Mouse (Mus musculus) heart, embryonic 15.5 days (tissue): ENCODE data around the gene Zrsr1. TPM values are rescaled to one million over a fixed set of nuclear protein-coding genes. Genes with fewer than 3 reads are reported as not detected.
A peak's percentile ranks its signal among the peaks of the same experiment; 100 is the strongest.

Source experiments
- ATAC-seq: fragments of 200-750 bp; cut with Nextera tagmentation; replicated peaks from 2 replicates; pipeline ENCODE4 v1.8.0; 2017; ENCODE audit warnings: low read depth, moderate TSS enrichment; ENCODE audit not compliant: insufficient number of reproducible peaks, insufficient read depth, low FRiP score
- H3K27ac ChIP-seq: fragments of 300-500 bp; sonication (generic); 2 replicates; pipeline ENCODE4 v1.5.1; 2015; ENCODE audit warnings: mild to moderate bottlenecking, inconsistent platforms
- H3K27me3 ChIP-seq: fragments of 300-500 bp; sonication (generic); 2 replicates; pipeline ENCODE4 v1.6.1; 2015; ENCODE audit warnings: inconsistent platforms
- H3K36me3 ChIP-seq: fragments of 300-500 bp; sonication (generic); 2 replicates; pipeline ENCODE4 v1.6.1; 2015; ENCODE audit warnings: mild to moderate bottlenecking, inconsistent platforms
- H3K4me1 ChIP-seq: fragments of 300-500 bp; sonication (generic); replicated peaks from 2 replicates; pipeline ENCODE4 v1.6.1; 2015; ENCODE audit warnings: inconsistent platforms
- H3K4me2 ChIP-seq: fragments of 300-500 bp; sonication (generic); 2 replicates; pipeline ENCODE4 v1.6.1; 2015; ENCODE audit warnings: inconsistent platforms, mild to moderate bottlenecking, moderate library complexity
- H3K4me3 ChIP-seq: fragments of 300-500 bp; sonication (generic); 2 replicates; pipeline ENCODE4 v1.5.1; 2015; ENCODE audit warnings: mild to moderate bottlenecking, inconsistent platforms
- H3K9ac ChIP-seq: fragments of 300-500 bp; sonication (generic); 2 replicates; pipeline ENCODE4 v1.6.1; 2015; ENCODE audit warnings: mild to moderate bottlenecking, inconsistent platforms
- H3K9me3 ChIP-seq: fragments of 300-500 bp; sonication (generic); replicated peaks from 2 replicates; pipeline ENCODE4 v1.6.1; 2016; ENCODE audit warnings: inconsistent platforms
- WGBS: fragments of 180-500 bp; shearing (Covaris S2); methylation state at CpG from one replicate; pipeline ENCODE4 v1.1.7; 2015; ENCODE audit warnings: mixed read lengths; 5-methylcytosine and 5-hydroxymethylcytosine counted together
- polyA plus RNA-seq: library from polyadenylated mRNA; unstranded; fragments of >200 nt; fragmentation: Nextera tagmentation; extraction: Ambion mirVana; gene quantifications from 2 replicates; pipeline ENCODE4 v1.2.1, GENCODE M21; 2015

The Zrsr1 gene
- 2.4 and 2.7 TPM in 2 replicates for polyA plus RNA-seq

GRCm38 (mm10) chr11:22971835-22972709 is at the start of gene Zrsr1:
Zrsr1 (plus strand) TSS chr11:22972005.
- Histone ChIP-seq H3K36me3 (peaks cover 16% of the 10 kb centered on the region; the same call in 1 of the 2 replicates), H3K4me3 (peak within 1 kb of the TSS; percentile 58), H3K9ac (peak within 1 kb of the TSS; percentile 53), H3K27ac (peak within 1 kb of the TSS; percentile 79), H3K4me1 (peaks cover 13% of the 10 kb centered on the region), H3K4me2 (peak within 1 kb of the TSS; percentile 78), H3K27me3 (no peaks in the 10 kb centered on the region), H3K9me3 (peaks cover 4% of the 10 kb centered on the region; the same call in 1 of the 2 replicates)
- WGBS = 49% methylated on average over 56 of the region's 56 CpGs
- peak; percentile 70 for ATAC-seq

GRCm38 (mm10) chr11:22922546-22922945 is 49.3 kb upstream of the Zrsr1 start:
- Histone ChIP-seq H3K27ac (no peak overlapping the region), H3K4me1 (no peaks in the 10 kb centered on the region), H3K9ac (no peak overlapping the region), H3K4me3 (no peak overlapping the region), H3K36me3 (no peaks in the 10 kb centered on the region), H3K9me3 (no peaks in the 10 kb centered on the region), H3K4me2 (no peak overlapping the region), H3K27me3 (no peaks in the 10 kb centered on the region)
- WGBS = 66% methylated on average over 2 of the region's 2 CpGs
- no peak for ATAC-seq

- 86% methylated on average over 2 of the region's 2 CpGs for WGBS
- no peaks in the 10 kb centered on the region for H3K27me3 ChIP-seq
- H3K27ac ChIP-seq = no peak overlapping the region
- H3K9me3 ChIP-seq = no peaks in the 10 kb centered on the region
- H3K36me3 ChIP-seq = no peaks in the 10 kb centered on the region
- no peak overlapping the region for H3K9ac ChIP-seq
- no peak overlapping the region for H3K4me2 ChIP-seq
- no peak overlapping the region for H3K4me3 ChIP-seq
- H3K4me1 ChIP-seq = peaks cover 7% of the 10 kb centered on the region
- ATAC-seq = no peak
These were observed 48.2 kb upstream of the Zrsr1 start for GRCm38 (mm10) chr11:22923606-22924005.

GRCm38 (mm10) chr11:22928586-22929169 is 43.1 kb upstream of the Zrsr1 start:
- Histone ChIP-seq H3K27me3 (no peaks in the 10 kb centered on the region), H3K9ac (no peak overlapping the region), H3K27ac (no peak overlapping the region), H3K4me1 (peaks cover 11% of the 10 kb centered on the region), H3K4me3 (no peak overlapping the region), H3K4me2 (no peak overlapping the region), H3K36me3 (no peaks in the 10 kb centered on the region), H3K9me3 (no peaks in the 10 kb centered on the region)
- WGBS = 55% methylated on average over 8 of the region's 8 CpGs
- no peak for ATAC-seq

GRCm38 (mm10) chr11:22930129-22930528 is 41.7 kb upstream of the Zrsr1 start:
- no peak for ATAC-seq
- Histone ChIP-seq H3K4me3 (no peak overlapping the region), H3K4me2 (no peak overlapping the region), H3K27ac (no peak overlapping the region), H3K27me3 (no peaks in the 10 kb centered on the region), H3K9ac (no peak overlapping the region), H3K4me1 (peaks cover 11% of the 10 kb centered on the region), H3K9me3 (no peaks in the 10 kb centered on the region), H3K36me3 (no peaks in the 10 kb centered on the region)
- 73% methylated on average over 2 of the region's 2 CpGs for WGBS

- Histone ChIP-seq H3K27me3 (no peaks in the 10 kb centered on the region), H3K4me1 (peaks cover 11% of the 10 kb centered on the region), H3K9me3 (no peaks in the 10 kb centered on the region), H3K4me3 (no peak overlapping the region), H3K4me2 (no peak overlapping the region), H3K36me3 (no peaks in the 10 kb centered on the region), H3K27ac (no peak overlapping the region), H3K9ac (no peak overlapping the region)
- 72% methylated on average over 2 of the region's 2 CpGs for WGBS
- ATAC-seq = no peak
These were observed 40.4 kb upstream of the Zrsr1 start for GRCm38 (mm10) chr11:22931320-22931905.

GRCm38 (mm10) chr11:22932167-22932566 is 39.6 kb upstream of the Zrsr1 start:
- Histone ChIP-seq H3K4me2 (no peak overlapping the region), H3K9ac (no peak overlapping the region), H3K9me3 (no peaks in the 10 kb centered on the region), H3K4me3 (no peak overlapping the region), H3K36me3 (no peaks in the 10 kb centered on the region), H3K27me3 (no peaks in the 10 kb centered on the region), H3K27ac (no peak overlapping the region), H3K4me1 (peaks cover 11% of the 10 kb centered on the region)
- ATAC-seq = no peak

GRCm38 (mm10) chr11:22936446-22937125 is 35.2 kb upstream of the Zrsr1 start:
- WGBS = 63% methylated on average over 5 of the region's 5 CpGs
- no peak for ATAC-seq
- no peaks in the 10 kb centered on the region for H3K36me3 ChIP-seq
- no peaks in the 10 kb centered on the region for H3K27me3 ChIP-seq
- no peak overlapping the region for H3K9ac ChIP-seq
- H3K4me2 ChIP-seq = no peak overlapping the region
- H3K4me1 ChIP-seq = no peaks in the 10 kb centered on the region
- H3K27ac ChIP-seq = no peak overlapping the region
- H3K9me3 ChIP-seq = no peaks in the 10 kb centered on the region
- H3K4me3 ChIP-seq = no peak overlapping the region

- Histone ChIP-seq H3K4me1 (no peaks in the 10 kb centered on the region), H3K4me2 (no peak overlapping the region), H3K9ac (no peak overlapping the region), H3K27me3 (no peaks in the 10 kb centered on the region), H3K9me3 (no peaks in the 10 kb centered on the region), H3K27ac (no peak overlapping the region), H3K36me3 (no peaks in the 10 kb centered on the region), H3K4me3 (no peak overlapping the region)
- 91% methylated on average over 4 of the region's 4 CpGs for WGBS
- ATAC-seq = no peak
These were observed 34.0 kb upstream of the Zrsr1 start for GRCm38 (mm10) chr11:22937716-22938316.

GRCm38 (mm10) chr11:22938983-22939382 is 32.8 kb upstream of the Zrsr1 start:
- no peak overlapping the region for H3K4me3 ChIP-seq
- H3K9me3 ChIP-seq = no peaks in the 10 kb centered on the region
- H3K27ac ChIP-seq = no peak overlapping the region
- ATAC-seq = no peak
- 83% methylated on average over 2 of the region's 2 CpGs for WGBS
- H3K4me1 ChIP-seq = no peaks in the 10 kb centered on the region
- H3K9ac ChIP-seq = no peak overlapping the region
- no peaks in the 10 kb centered on the region for H3K36me3 ChIP-seq
- H3K27me3 ChIP-seq = no peaks in the 10 kb centered on the region
- no peak overlapping the region for H3K4me2 ChIP-seq

GRCm38 (mm10) chr11:22949101-22949500 is 22.7 kb upstream of the Zrsr1 start:
- Histone ChIP-seq H3K4me1 (no peaks in the 10 kb centered on the region), H3K4me3 (no peak overlapping the region), H3K36me3 (no peaks in the 10 kb centered on the region), H3K27me3 (no peaks in the 10 kb centered on the region), H3K27ac (no peak overlapping the region), H3K9ac (no peak overlapping the region), H3K4me2 (no peak overlapping the region), H3K9me3 (no peaks in the 10 kb centered on the region)
- no peak for ATAC-seq
- WGBS = 78% methylated on average over 1 of the region's 1 CpGs
